In the genomic region with DNA sequence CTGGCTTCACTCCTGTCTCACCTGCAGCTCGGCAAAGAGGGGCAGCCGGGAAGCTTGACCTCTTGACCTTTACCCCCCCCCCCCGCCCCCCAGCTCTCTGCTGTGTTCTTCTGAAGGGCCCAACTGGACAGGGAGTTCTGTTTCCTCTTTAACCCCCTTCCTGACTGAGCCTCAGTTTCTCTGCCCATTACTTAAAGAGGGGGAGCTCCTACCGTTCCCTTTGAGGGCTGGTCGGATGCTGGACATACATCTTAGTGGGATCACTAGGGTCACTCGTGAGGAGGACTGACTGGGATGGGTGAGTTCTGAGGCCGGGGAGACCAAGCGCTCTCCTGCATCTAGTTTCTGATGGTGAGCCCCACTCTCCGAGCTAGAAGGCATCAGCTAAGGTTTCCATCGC, we compare ENCODE assay signal across 8 mouse cellular contexts. TPM values are rescaled to one million over a fixed set of nuclear protein-coding genes. Genes with fewer than 3 reads are reported as not detected.
DNase-seq lines count a peak whose midpoint lies in the region; ATAC-seq and TF ChIP-seq lines count a peak whose summit lies in the region.

A gene (plus strand): TSS at position 301 of the 400 bp plus-strand sequence.

- H3K27me3 ChIP-seq in heart, embryonic 11.5 days (ENCODE audit: control insufficient read depth, insufficient read depth, low read length) = peaks cover 44% of the 10 kb centered on the region
- peaks cover 72% of the 10 kb centered on the region for H3K27me3 ChIP-seq in E14TG2a.4 (ENCODE audit: insufficient read depth, low read length)
- H3K27me3 ChIP-seq in forebrain, embryonic 14.5 days (replicated peaks; ENCODE audit: control insufficient read depth, insufficient read depth, low read length) = peaks cover 18% of the 10 kb centered on the region
- H3K27me3 ChIP-seq in liver, embryonic 15.5 days = peaks cover 74% of the 10 kb centered on the region

- no peak for ATAC-seq in heart, embryonic 11.5 days (replicated peaks; ENCODE audit: insufficient number of reproducible peaks, low FRiP score, low TSS enrichment)
- ATAC-seq in forebrain, embryonic 14.5 days = no peak
- ATAC-seq in liver, embryonic 15.5 days (ENCODE audit: insufficient read depth) = no peak

- H3K9me3 ChIP-seq in heart, embryonic 11.5 days (replicated peaks; ENCODE audit: control insufficient read depth, low read length) = no peaks in the 10 kb centered on the region
- H3K9me3 ChIP-seq in E14TG2a.4 (ENCODE audit: low read length) = no peaks in the 10 kb centered on the region
- no peaks in the 10 kb centered on the region for H3K9me3 ChIP-seq in forebrain, embryonic 14.5 days (replicated peaks; ENCODE audit: control insufficient read depth, low read length)
- H3K9me3 ChIP-seq in liver, embryonic 15.5 days (replicated peaks) = no peaks in the 10 kb centered on the region

- H3K27ac ChIP-seq in heart, embryonic 11.5 days (ENCODE audit: low read depth, low read length) = no peak within 1 kb of the TSS
- H3K27ac ChIP-seq in forebrain, embryonic 14.5 days (ENCODE audit: low read depth, low read length) = no peak within 1 kb of the TSS; the same call in 1 of the 2 replicates
- no peak within 1 kb of the TSS for H3K27ac ChIP-seq in liver, embryonic 15.5 days (replicated peaks)

- no peak for TF ChIP-seq CTCF in E14TG2a.4 (conservative IDR thresholded peaks at IDR 0.05; ENCODE audit: low read length)

- no peaks in the 10 kb centered on the region for H3K36me3 ChIP-seq in heart, embryonic 11.5 days (ENCODE audit: control insufficient read depth, insufficient read depth, low read length)
- no peaks in the 10 kb centered on the region for H3K36me3 ChIP-seq in E14TG2a.4 (ENCODE audit: insufficient read depth, low read length)
- H3K36me3 ChIP-seq in forebrain, embryonic 14.5 days (ENCODE audit: control insufficient read depth, insufficient read depth, low read length) = no peaks in the 10 kb centered on the region
- H3K36me3 ChIP-seq in liver, embryonic 15.5 days (replicated peaks) = no peaks in the 10 kb centered on the region

- H3K4me2 ChIP-seq in heart, embryonic 11.5 days = peak within 1 kb of the TSS; percentile 87
- H3K4me2 ChIP-seq in forebrain, embryonic 14.5 days (ENCODE audit: low read length) = peak within 1 kb of the TSS; percentile 92
- peak within 1 kb of the TSS; percentile 59 for H3K4me2 ChIP-seq in liver, embryonic 15.5 days

- DNase-seq in heart, adult 9 months (ENCODE audit: low spot score in 2 of 2) = no peak
- no peak for DNase-seq in forebrain, embryonic 14.5 days (ENCODE audit: low spot score)
- DNase-seq in right cerebral cortex, postnatal 4 days = no peak
- DNase-seq in frontal cortex, adult 2 months (ENCODE audit: extremely low spot score in 1 of 2, low spot score in 1 of 2) = no peak
- no peak for DNase-seq in adrenal gland, postnatal 10 days

- H3K4me3 ChIP-seq in heart, embryonic 11.5 days (ENCODE audit: low read depth, low read length) = peak within 1 kb of the TSS; percentile 55
- H3K4me3 ChIP-seq in E14TG2a.4 (replicated peaks; ENCODE audit: low read length) = peak within 1 kb of the TSS; percentile 77
- H3K4me3 ChIP-seq in forebrain, embryonic 14.5 days (ENCODE audit: low read depth, low read length) = peak within 1 kb of the TSS; percentile 49
- peak within 1 kb of the TSS; percentile 38 for H3K4me3 ChIP-seq in liver, embryonic 15.5 days (replicated peaks)

- peak within 1 kb of the TSS; percentile 68 for H3K9ac ChIP-seq in heart, embryonic 11.5 days (ENCODE audit: low read depth, low read length)
- H3K9ac ChIP-seq in forebrain, embryonic 14.5 days (ENCODE audit: low read length) = peak within 1 kb of the TSS; percentile 75
- no peak within 1 kb of the TSS for H3K9ac ChIP-seq in liver, embryonic 15.5 days

- peaks cover 38% of the 10 kb centered on the region for H3K4me1 ChIP-seq in heart, embryonic 11.5 days (ENCODE audit: control insufficient read depth, insufficient read depth, low read length)
- peaks cover 70% of the 10 kb centered on the region for H3K4me1 ChIP-seq in E14TG2a.4 (replicated peaks; ENCODE audit: low read depth, low read length)
- H3K4me1 ChIP-seq in forebrain, embryonic 14.5 days (ENCODE audit: control insufficient read depth, insufficient read depth, low read length) = peaks cover 21% of the 10 kb centered on the region
- peaks cover 24% of the 10 kb centered on the region for H3K4me1 ChIP-seq in liver, embryonic 15.5 days (replicated peaks)

- 5% methylated on average over 10 of the region's 10 CpGs for WGBS in heart, embryonic 11.5 days (ENCODE audit: insufficient replicate concordance)
- 9% methylated on average over 10 of the region's 10 CpGs for WGBS in forebrain, embryonic 14.5 days
- WGBS in liver, embryonic 15.5 days (ENCODE audit: insufficient replicate concordance) = 10% methylated on average over 10 of the region's 10 CpGs

RNA-seq across cellular contexts. Expression of the gene that starts here (rescaled TPM):
- polyA plus RNA-seq in heart, embryonic 11.5 days (2014; fragmentation: Nextera tagmentation; extraction: Ambion mirVana) = 0.35 and 0.92 TPM in 2 replicates
- polyA plus RNA-seq in forebrain, embryonic 14.5 days (2014; fragmentation: Nextera tagmentation; extraction: Ambion mirVana) = 1.4 and 1.7 TPM in 2 replicates
- 0.16 and 0.29 TPM in 2 replicates for polyA plus RNA-seq in liver, embryonic 15.5 days (2015; fragmentation: Nextera tagmentation; extraction: Ambion mirVana)
- 5.7 and 6.4 TPM in 2 replicates for polyA plus RNA-seq in frontal cortex, adult 2 months (2012; rRNA removed)
- total RNA-seq in adrenal gland, postnatal 10 days (2021) = 1 to 10 TPM; 4.1 to 6.0 TPM
